Mouse (Mus musculus) heart, embryonic 14.5 days (tissue): ENCODE results near the gene Fitm2. TPM values are rescaled to one million over a fixed set of nuclear protein-coding genes. Genes with fewer than 3 reads are reported as not detected.

ENCODE experiments used
- ATAC-seq: fragments of 200-750 bp; cut with Nextera tagmentation; 2 replicates; pipeline ENCODE4 v1.8.0; 2017; ENCODE audit warnings: low read depth, moderate TSS enrichment; ENCODE audit not compliant: insufficient number of reproducible peaks, insufficient read depth, low FRiP score
- H3K27ac ChIP-seq, 2 experiments: fragments of 200-500 bp in 1 of 2; fragments of 300-500 bp in 1 of 2; sonication (generic) in 1 of 2; replicated peaks in 1 of 2; 2 replicates each; pipeline ENCODE4 v1.5.1; 2012 to 2014; ENCODE audit warnings: low read depth in 2 of 2, low read length in 2 of 2, control low read depth in 1 of 2, mild to moderate bottlenecking in 1 of 2, mixed read lengths in 1 of 2; ENCODE audit not compliant: control insufficient read depth in 1 of 2, insufficient read depth in 1 of 2
- H3K27me3 ChIP-seq: fragments of 300-500 bp; sonication (generic); 2 replicates; pipeline ENCODE4 v1.6.1; 2014; ENCODE audit warnings: mild to moderate bottlenecking, low read length, control low read depth; ENCODE audit not compliant: control insufficient read depth, insufficient read depth
- H3K36me3 ChIP-seq: fragments of 300-500 bp; sonication (generic); 2 replicates; pipeline ENCODE4 v1.6.1; 2014; ENCODE audit warnings: mild to moderate bottlenecking, control low read depth, low read length, mixed read lengths; ENCODE audit not compliant: control insufficient read depth, insufficient read depth
- H3K4me1 ChIP-seq, 2 experiments: fragments of 200-500 bp in 1 of 2; fragments of 300-500 bp in 1 of 2; sonication (generic) in 1 of 2; 2 replicates each; pipeline ENCODE4 v1.6.1; 2012 to 2014; ENCODE audit warnings: low read length in 2 of 2, control low read depth in 1 of 2, mixed read lengths in 1 of 2; ENCODE audit not compliant: control insufficient read depth in 2 of 2, insufficient read depth in 2 of 2
- H3K4me2 ChIP-seq: fragments of 300-500 bp; sonication (generic); 2 replicates; pipeline ENCODE4 v1.6.1; 2014; ENCODE audit warnings: mild to moderate bottlenecking, low read length
- H3K4me3 ChIP-seq, 2 experiments: fragments of 200-500 bp in 1 of 2; fragments of 300-500 bp in 1 of 2; sonication (generic) in 1 of 2; 2 replicates each; pipeline ENCODE4 v1.5.1; 2012 to 2014; ENCODE audit warnings: low read length in 2 of 2, mild to moderate bottlenecking in 2 of 2, control low read depth in 1 of 2, low read depth in 1 of 2, moderate library complexity in 1 of 2; ENCODE audit not compliant: control insufficient read depth in 1 of 2, insufficient read depth in 1 of 2
- H3K9ac ChIP-seq: fragments of 300-500 bp; sonication (generic); 2 replicates; pipeline ENCODE4 v1.6.1; 2014; ENCODE audit warnings: mild to moderate bottlenecking, low read length
- H3K9me3 ChIP-seq: fragments of 300-500 bp; sonication (generic); 2 replicates; pipeline ENCODE4 v1.6.1; 2016; ENCODE audit warnings: low read length, control low read depth; ENCODE audit not compliant: control insufficient read depth
- WGBS: fragments of 180-500 bp; shearing (Covaris S2); extraction: QIAGEN DNeasy Blood & Tissue Kit; methylation state at CpG from one replicate; pipeline ENCODE4 v1.1.7; 2014; 5-methylcytosine and 5-hydroxymethylcytosine counted together
- polyA plus RNA-seq: library from polyadenylated mRNA; unstranded; fragments of >200 nt; fragmentation: Nextera tagmentation; extraction: Ambion mirVana; gene quantifications from 2 replicates; pipeline ENCODE4 v1.2.1, GENCODE M21; 2014

Gene Fitm2
- polyA plus RNA-seq, 1 experiment from 2014 or later: 13.8 TPM

DNA sequence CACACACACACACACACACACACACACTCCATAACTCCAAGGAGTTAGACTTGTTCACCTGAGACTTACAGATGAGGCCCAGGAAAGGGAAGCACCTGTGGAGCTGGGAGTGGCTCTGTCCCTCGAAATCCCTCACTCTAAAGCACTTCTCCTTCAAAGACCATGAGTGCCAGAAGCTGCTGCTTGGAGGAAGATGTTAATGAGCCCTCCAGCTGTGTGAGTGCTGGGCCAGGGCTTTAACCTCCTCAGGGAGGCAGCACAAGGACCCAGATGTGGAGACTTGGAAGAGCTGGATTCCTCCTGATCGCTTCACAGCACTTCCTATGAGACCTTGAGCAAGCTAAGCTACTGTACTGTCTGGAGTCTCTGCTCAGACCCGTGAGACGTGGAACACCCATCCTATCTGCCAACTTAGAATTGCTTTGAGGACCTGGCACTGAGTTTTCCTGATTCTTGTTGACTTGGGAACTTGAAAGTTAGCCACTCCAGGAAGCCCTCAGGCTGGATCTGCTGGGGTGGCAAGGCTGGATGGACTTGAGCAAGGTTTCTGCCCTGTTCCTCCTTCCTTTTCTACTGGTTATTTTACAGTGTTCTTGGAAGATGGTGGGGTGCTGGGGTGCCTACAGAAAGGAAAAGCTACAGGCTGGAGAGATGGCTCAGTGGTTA is 44.0 kb downstream of the Fitm2 start:
- ATAC-seq: no peak
- no peaks in the 10 kb centered on the region for H3K27me3 ChIP-seq
- H3K9me3 ChIP-seq: no peaks in the 10 kb centered on the region
- no peak overlapping the region for H3K4me3 ChIP-seq
- no peak overlapping the region for H3K9ac ChIP-seq
- 35% methylated on average over 4 of the region's 4 CpGs for WGBS
- H3K36me3 ChIP-seq: 0 out of 2 replicates have a peak, but pooled peaks cover 2% of the 10 kb centered on the region
- H3K4me2 ChIP-seq: no peak overlapping the region
- no peak overlapping the region for H3K27ac ChIP-seq
- 0 out of 4 replicates have a peak, but pooled peaks cover 0 to under 1% of the 10 kb centered on the region in 2 experiments for H3K4me1 ChIP-seq

DNA sequence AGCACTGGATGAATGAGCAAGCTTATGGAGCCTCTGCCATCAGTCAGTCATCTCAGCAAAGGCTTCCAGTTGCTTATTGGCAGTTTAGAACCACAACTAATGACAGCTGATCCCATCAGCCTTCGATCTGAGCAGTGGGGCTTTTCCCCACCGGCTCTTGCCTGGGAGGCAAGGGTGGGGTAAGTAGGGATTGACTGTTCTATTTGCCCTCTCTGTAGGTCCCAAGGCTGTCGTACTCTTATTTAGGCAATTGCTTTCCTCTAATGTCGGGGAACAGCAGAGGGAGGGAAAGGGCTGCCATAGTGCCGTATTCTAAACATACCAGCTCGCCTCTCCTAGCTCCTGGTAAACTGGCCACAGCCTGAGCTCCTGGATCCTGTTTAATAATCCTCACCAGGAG is 47.8 kb downstream of the Fitm2 start, which contains the start of gene Oser1:
Oser1 (minus strand) TSS at position 101 of the 400 bp plus-strand sequence.
- Histone ChIP-seq H3K4me3 (no peak within 1 kb of the TSS), H3K9me3 (no peaks in the 10 kb centered on the region), H3K9ac (no peak within 1 kb of the TSS), H3K36me3 (0 out of 2 replicates have a peak, but pooled peaks cover 2% of the 10 kb centered on the region), H3K4me1 (peaks cover 8 to 11% of the 10 kb centered on the region in 2 experiments), H3K4me2 (no peak within 1 kb of the TSS), H3K27ac (no peak within 1 kb of the TSS), H3K27me3 (no peaks in the 10 kb centered on the region)
- WGBS: 78% methylated on average over 6 of the region's 6 CpGs
- ATAC-seq: no peak

DNA sequence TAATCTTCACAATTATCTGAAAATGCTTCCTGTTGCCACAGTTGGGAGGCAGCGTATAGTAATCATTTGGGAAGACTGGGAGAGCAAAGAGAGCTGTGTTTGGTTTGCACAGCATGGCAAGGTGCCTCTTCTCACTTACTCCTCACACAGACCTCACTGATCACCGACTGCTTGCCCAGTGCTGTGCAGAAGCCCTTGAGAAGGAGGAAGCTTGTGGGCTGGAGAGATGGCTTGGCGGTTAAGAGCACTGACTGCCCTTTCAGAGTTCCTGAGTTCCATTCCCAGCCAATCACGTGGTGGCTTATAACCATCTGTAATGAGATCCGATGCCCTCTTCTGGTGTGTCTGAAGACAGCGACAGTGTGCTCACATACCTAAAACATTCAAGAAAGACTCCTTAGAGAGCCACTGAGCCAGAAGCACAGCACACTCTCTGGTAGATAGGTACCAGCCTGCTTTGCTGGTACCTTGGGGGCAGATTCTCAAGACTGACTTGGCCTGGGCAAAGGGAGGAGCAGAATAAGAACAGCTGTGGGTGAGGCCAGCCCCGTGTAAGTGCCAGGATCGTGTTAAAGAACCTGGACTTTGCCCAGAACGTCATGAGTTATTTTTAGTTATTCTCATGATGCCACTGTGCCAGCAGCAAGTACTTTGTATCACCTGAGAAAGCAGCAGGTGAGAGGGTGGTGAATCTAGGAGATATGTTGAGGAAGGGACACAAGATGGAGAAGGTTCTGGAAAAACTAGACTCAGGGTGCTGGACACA is 49.4 kb downstream of the Fitm2 start:
- H3K36me3 ChIP-seq: 0 out of 2 replicates have a peak, but pooled peaks cover 2% of the 10 kb centered on the region
- no peaks in the 10 kb centered on the region for H3K27me3 ChIP-seq
- H3K4me1 ChIP-seq: peaks cover 8 to 16% of the 10 kb centered on the region in 2 experiments
- no peak overlapping the region for H3K9ac ChIP-seq
- no peak overlapping the region for H3K4me2 ChIP-seq
- no peak overlapping the region for H3K27ac ChIP-seq
- H3K9me3 ChIP-seq: no peaks in the 10 kb centered on the region
- WGBS: 67% methylated on average over 9 of the region's 9 CpGs
- H3K4me3 ChIP-seq: no peak overlapping the region
- no peak for ATAC-seq

DNA sequence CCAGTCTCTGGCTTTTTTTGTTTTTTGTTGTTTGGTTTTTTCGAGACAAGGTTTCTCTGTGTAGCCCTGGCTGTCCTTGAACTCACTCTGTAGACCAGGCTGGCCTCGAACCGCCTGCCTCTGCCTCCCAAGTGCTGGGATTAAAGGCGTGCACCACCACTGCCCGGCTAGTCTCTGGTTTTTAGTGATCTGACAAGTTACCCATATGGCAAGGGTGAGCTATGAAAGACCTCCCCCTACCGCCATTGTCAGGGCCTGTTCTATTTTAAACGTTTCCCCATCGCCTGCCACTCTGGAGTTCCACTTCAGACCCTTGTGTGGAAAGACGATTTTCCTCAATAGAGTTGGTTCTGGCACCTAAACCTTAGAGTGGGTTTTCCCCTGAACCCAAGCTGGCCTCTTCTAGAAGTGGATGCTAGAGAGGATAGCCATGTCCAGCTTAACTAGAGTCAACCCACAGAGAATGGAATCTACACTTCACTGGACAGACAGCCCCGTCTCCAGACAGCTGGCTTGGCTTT is 52.0 kb downstream of the Fitm2 start:
- peak overlapping the region; percentile 81 for H3K4me2 ChIP-seq

DNA sequence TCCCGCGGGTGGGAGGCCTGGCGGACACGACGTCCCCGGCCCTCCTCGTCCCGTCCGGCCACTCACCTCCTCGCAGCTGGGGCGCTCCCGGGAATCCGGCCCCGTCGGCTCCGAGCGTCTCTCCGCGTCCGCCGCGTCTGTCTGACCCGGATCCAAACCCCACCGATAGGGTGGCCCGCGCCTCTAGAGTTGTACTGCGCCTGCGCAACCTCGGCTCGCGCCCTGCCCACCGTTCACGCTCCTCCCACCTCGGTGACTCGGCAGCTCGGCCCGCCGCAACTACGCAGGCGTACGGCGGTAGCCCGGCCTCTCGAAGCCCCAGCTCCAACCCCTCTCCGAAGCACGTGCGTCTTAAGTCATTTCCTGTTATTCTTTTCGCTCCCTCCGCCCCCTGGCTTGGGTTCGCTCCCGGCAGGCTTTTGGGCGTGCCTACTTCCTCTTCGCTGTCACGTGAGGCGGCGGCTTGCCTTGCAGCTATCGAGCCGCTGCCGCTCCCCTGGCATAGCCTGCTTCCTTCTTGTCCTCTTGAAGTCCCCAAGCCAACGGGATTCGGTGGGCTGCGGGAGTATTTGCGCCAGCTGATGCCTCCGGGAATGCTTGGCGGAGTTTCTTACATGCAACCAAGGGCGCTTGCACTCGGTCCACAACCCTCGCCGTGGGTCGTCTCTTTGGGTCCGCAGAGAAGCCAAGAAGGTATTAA is 52.9 kb downstream of the Fitm2 start:
- Histone ChIP-seq H3K9me3 (no peaks in the 10 kb centered on the region), H3K9ac (peak overlapping the region; percentile 88), H3K4me3 (peak overlapping the region; percentile 85 to 92), H3K4me1 (peaks cover 10 to 22% of the 10 kb centered on the region in 2 experiments), H3K27ac (peak overlapping the region; percentile 78 to 88), H3K4me2 (peak overlapping the region; percentile 82), H3K36me3 (peaks cover 9% of the 10 kb centered on the region), H3K27me3 (no peaks in the 10 kb centered on the region)
- under 1% methylated on average over 70 of the region's 71 CpGs for WGBS
- ATAC-seq: peak; percentile 98

More for the DNA sequence above, 52.0 kb downstream of the Fitm2 start:
- Histone ChIP-seq H3K4me1 (peaks cover 10 to 22% of the 10 kb centered on the region in 2 experiments), H3K36me3 (0 out of 2 replicates have a peak, but pooled peaks cover 2% of the 10 kb centered on the region), H3K9me3 (no peaks in the 10 kb centered on the region), H3K4me3 (peak overlapping the region; percentile 74 to 80), H3K9ac (peak overlapping the region; percentile 88), H3K27ac (peak overlapping the region; percentile 78 to 88), H3K27me3 (no peaks in the 10 kb centered on the region)
- no peak for ATAC-seq
- 12% methylated on average over 10 of the region's 10 CpGs for WGBS

DNA sequence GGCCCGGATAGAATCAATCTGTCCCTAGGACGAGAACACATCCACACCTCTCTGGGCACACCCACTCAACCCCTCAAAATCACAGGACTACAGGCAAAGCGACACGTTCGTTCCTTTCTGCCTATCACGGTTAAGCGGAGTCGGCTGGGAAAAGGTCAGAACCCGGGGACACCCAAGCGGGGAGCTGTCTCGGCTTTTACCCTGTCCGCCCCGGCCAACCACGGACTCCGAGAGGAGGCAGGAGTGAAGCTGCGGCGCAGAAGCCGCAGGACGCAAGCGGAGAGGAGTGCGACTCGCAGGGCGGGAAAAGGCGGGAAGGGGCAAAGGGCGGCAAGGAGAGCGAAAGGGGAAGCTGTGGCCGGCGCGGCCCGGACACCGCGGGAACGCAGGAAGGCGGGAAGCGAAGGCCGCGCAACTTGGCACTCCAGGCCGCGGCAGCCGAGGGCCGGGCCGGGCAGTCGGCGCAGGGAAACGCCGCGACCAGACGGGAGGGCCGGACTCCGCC is 53.5 kb downstream of the Fitm2 start:
- Histone ChIP-seq H3K9me3 (no peaks in the 10 kb centered on the region), H3K4me1 (peaks cover 10 to 22% of the 10 kb centered on the region in 2 experiments), H3K4me3 (peak overlapping the region; percentile 85 to 92), H3K9ac (peak overlapping the region; percentile 85), H3K36me3 (peaks cover 15% of the 10 kb centered on the region), H3K27me3 (no peaks in the 10 kb centered on the region), H3K4me2 (peak overlapping the region; percentile 82), H3K27ac (peak overlapping the region; percentile 66 to 86)
- under 1% methylated on average over 45 of the region's 50 CpGs for WGBS
- ATAC-seq: peak; percentile 11

DNA sequence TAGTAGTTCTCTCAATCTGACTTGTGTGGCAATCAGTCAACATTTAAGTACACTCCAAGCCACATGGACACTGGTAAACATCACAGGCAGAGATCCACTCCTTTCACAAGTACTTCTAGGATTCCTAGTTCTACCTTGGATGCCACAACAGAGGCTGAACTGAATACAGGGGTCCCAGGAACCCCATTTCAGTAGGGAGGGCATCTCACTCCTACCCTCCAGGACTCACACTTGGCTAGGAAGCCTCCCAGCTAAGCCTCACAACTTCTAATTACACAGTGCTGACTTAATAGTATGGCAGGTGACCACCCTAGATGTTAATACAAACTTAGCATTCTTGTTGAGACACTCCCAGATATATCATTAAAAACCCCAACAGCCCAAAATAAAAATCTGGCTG is 54.6 kb downstream of the Fitm2 start:
- peak overlapping the region; percentile 85 for H3K9ac ChIP-seq
- peaks cover 8 to 18% of the 10 kb centered on the region in 2 experiments for H3K4me1 ChIP-seq
- peak overlapping the region; percentile 82 for H3K4me2 ChIP-seq
- H3K9me3 ChIP-seq: no peaks in the 10 kb centered on the region
- no peak for ATAC-seq
- H3K4me3 ChIP-seq: peak overlapping the region in 1 of 2 experiments; percentile 92; a peak in 2 of 4 replicates
- H3K27me3 ChIP-seq: no peaks in the 10 kb centered on the region
- H3K36me3 ChIP-seq: peaks cover 22% of the 10 kb centered on the region
- H3K27ac ChIP-seq: no peak overlapping the region
